Mouse (Mus musculus) erythroblast, adult 5-6 weeks (primary cell): ENCODE results near the gene Nktr. TPM values are rescaled to one million over a fixed set of nuclear protein-coding genes. Genes with fewer than 3 reads are reported as not detected.

Source experiments
- ATAC-seq: replicated peaks from 2 replicates; pipeline ENCODE4 v1.8.0; 2016; ENCODE audit warnings: moderate number of reproducible peaks, mild to moderate bottlenecking, moderate TSS enrichment, inconsistent platforms; ENCODE audit not compliant: poor library complexity, low FRiP score, severe bottlenecking
- total RNA-seq, 2 experiments: library from RNA; stranded (forward) in 1 of 2; stranded (reverse) in 1 of 2; fragments of 150-400 nt in 1 of 2; fragments of 200-764, 138-1000 nt in 1 of 2; gene quantifications; 2 replicates each; pipeline versions ENCODE4 v1.2.3 to v1.2.4; 2015 to 2017; ENCODE audit warnings: low replicate concordance in 2 of 2

Nktr gene
- total RNA-seq, 2 experiments from 2014 or later = 59.0 to 81.6 TPM

DNA sequence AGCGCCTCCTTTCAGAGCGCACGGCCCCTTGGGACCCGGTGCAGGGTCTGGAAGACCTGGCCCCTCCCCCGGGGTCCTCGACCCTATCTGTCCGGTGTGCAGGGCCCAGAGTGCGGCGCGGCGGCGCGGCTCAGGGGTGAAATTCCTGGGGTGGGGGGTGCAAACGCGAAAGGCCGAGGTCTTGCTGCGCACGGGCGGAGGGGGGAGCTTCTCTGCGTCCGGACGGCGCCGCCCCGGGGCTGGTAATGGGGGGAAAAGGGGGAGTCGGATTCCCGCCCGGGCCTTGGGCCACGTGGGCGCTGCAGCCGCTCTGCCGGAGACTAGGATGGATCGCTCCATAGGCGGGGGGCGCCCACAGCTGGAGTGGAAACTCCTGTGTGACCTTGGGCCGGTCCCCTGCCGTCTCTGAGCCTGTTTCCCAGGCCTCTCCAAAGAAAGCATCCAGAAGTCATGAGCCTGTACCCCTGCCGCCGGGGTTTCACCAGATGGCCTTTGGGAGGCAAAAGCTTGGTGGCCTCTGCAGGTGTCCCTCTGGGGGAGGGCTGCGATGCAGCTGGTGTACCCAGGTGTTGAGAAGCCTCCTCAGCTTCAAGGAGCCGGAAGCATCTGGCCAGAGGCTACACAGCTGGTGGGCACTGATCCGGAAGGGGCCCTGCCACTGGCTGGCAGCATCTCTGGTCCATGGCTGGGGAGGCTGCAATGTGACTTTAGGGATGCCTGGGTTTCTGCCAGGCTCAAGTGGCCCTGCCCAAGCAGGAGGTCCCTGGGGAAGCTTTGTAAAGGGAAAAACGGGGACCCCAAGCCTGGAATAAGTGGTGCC lies 41.5 kb downstream of the Nktr start:
- ATAC-seq = no peak

- ATAC-seq = no peak
Observed at GRCm38 (mm10) chr9:121761091-121761665, 42.2 kb downstream of the Nktr start.

DNA sequence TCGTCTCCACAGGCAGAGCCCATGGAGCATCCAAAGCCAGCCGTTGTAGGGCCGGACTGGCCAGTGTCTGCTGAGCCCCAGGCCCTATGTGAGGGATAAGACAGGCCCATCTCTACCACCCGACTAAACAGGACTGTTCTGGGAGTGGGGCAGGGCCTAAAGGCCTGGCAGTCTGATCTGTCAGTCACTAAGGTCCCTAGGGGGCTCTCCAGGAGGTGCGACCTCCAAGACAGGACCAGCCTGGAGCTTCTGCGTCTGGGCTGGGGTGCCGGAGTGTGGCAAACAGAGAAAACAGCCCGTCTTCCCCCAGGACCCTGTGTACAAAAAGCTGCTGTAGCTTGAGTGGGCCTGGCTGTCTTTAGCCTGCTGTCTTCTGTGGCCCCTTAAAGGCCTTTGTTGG lies 42.8 kb downstream of the Nktr start:
- no peak for ATAC-seq

DNA sequence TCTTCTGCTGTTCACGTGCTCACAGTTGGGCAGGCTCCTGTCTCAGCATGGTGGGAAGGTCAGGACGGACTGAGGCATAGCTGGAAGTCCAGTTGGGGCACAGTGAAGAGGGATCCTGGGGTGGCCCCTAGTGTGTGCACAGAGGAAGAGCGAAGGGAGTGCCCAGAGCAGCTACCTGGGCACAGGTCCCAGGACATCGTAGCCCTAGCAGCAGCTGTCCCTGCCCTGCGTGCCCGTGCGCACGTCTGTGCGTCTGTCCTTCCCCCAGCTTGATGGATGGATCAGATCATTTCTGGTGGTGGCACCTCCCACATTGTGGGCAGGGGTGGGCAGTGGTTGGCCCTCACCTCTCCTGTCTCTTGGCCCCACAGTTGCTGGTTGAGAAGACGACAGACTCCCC lies 43.3 kb downstream of the Nktr start:
- ATAC-seq = no peak

DNA sequence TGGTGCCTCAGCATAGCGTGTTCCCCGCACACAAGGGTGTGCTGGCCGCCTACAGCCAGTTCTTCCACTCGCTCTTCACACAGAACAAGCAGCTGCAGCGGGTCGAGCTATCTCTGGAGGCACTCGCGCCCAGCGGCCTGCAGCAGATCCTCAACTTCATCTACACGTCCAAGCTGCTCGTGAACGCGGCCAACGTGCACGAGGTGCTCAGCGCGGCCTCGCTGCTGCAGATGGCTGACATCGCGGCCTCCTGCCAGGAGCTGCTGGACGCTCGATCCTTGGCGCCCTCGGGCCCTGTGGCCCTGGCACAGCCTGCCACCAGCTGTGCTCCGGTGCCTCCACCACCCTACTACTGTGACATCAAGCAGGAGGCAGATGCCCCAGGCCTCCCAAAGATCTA lies 43.8 kb downstream of the Nktr start:
- ATAC-seq = no peak

DNA sequence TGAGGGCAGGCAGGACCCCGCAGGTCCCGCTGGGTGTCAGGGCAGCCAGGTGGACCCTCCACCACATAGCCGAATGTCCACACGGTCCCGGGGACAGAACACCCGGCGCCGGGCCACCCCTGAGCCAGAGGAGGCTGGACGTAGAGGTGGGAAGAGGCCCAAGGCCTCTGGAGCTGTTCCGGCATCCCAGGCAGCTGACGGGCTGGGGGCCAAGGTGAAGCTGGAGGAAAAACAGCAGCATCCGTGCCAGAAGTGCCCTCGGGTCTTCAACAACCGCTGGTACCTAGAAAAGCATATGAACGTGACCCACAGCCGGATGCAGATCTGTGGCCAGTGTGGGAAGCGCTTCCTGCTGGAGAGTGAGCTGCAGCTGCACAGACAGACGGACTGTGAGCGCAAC lies 44.7 kb downstream of the Nktr start:
- ATAC-seq = no peak

DNA sequence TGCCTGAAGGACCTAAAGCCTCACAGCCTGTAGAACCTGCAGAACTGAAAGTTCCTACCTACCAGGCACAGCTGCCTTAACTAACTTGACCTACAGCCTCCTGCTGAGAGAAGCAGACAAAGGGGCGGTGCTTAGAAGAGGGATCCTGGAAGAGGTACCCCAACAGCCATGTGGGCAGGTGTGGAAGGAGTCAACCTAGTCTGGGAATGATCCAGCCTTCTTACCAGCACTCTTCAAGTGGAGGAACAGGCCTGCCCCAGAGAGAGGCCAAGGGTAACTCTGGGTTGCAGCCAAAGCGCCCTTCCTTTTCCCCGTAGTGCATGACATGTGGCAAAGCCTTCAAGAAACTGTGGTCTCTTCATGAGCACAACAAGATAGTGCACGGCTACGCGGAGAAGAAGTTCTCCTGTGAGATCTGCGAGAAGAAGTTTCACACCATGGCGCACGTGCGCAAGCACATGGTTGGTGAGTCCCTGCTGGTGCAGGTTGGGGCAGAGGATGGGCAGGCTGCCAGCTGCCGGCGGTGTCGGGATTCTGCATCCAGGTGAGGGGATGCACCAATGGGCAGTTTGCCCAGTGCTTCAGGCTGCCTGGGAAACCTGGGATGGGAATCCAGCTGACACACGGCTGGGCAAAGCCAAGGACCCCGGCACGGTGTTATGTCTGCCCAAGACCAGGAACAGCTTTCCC lies 46.3 kb downstream of the Nktr start:
- ATAC-seq = no peak

GRCm38 (mm10) chr9:121772412-121772811 lies 53.4 kb downstream of the Nktr start:
- ATAC-seq = no peak

GRCm38 (mm10) chr9:121775951-121776350 lies 57.0 kb downstream of the Nktr start:
- ATAC-seq = no peak

GRCm38 (mm10) chr9:121776511-121776910 lies 57.5 kb downstream of the Nktr start:
- no peak for ATAC-seq

DNA sequence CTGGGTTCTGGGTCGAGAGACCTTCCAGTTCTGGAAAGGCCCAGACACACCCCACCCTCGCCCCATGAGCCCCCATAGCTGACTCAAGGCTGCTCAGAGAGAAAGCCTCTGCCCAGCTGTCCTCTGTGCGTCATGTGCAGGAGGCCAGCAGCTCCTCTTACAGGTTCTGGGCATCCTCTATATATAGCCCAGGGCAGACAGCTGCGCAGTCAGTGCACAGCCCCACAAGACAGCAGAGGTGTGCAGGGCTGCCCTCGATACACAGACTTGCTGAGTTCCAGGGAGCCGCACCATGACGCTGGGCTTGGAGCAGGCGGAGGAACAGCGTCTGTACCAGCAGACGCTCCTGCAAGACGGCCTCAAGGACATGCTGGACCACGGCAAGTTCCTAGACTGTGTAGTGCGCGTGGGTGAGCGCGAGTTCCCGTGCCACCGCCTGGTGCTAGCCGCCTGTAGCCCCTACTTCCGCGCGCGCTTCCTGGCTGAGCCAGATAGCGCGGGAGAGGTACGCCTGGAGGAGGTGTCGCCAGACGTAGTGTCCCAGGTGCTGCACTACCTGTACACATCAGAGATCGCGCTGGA lies 58.6 kb downstream of the Nktr start, which contains the start of gene Klhl40:
Gene Klhl40 (plus strand): TSS at position 124 of the 582 bp plus-strand sequence.
- ATAC-seq = no peak

- ATAC-seq = no peak
Observed at GRCm38 (mm10) chr9:121778066-121778624, 59.2 kb downstream of the Nktr start.

DNA sequence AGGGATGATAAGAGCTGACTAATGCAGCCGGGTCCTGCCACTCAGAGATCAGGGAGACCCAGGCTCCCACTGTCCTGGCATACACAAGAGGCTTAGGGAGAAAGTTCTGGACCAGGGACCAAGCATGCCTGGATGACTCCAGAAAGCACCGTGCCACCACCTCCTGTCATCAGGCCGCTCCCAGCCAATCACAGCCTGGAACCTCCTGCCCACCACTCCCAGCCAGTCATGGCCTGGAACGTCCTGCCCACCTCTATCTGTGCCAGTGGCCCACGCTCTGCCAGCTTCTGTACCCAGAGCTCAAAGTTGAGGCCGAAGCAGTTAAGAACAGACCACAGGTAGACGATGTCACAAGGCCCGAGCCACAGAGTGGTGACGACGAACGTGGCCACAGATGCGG lies 65.8 kb downstream of the Nktr start:
- no peak for ATAC-seq

- ATAC-seq = 0 out of 2 replicates have a peak, but pooled peaks have one; percentile 1
Observed at GRCm38 (mm10) chr9:121785261-121785660, 66.3 kb downstream of the Nktr start.

DNA sequence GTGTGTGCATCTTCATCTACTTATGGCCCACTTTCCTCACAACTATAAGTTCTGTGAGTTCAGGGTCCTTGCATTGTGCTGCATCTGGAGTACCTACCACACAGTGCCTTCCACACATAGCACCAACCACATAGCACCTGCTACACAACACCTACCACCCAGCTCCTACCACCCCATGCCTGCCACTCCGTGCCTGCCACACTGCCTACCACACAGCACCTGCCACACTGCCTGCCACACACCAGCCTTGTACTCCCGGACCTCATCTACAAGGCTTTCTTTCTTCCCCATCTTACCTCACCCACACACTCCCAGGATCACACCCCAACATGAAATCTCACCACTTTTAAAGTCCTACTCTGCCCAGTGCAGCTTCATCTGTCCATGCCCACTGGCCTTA lies 67.4 kb downstream of the Nktr start:
- ATAC-seq = no peak

DNA sequence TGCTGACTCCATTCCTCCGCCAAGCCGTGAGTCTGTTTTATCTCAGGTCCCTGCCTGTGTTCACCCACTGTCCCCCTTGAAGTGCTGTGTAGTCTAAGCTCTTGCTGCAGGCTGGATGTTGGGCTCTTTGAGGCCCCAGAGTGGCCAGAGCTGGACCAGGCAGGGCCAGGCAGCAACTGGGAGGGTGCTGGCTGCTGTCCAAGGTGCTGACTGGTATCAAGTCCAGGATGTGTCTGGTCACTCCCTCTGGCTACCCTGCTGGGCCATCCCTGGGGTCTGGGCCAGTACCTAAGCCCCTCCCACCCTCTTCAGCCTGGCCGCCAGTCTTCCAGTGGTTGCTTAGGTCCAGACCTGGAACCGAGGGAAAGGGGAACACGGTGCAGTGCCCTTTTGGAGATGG lies 72.2 kb downstream of the Nktr start:
- ATAC-seq = no peak

DNA sequence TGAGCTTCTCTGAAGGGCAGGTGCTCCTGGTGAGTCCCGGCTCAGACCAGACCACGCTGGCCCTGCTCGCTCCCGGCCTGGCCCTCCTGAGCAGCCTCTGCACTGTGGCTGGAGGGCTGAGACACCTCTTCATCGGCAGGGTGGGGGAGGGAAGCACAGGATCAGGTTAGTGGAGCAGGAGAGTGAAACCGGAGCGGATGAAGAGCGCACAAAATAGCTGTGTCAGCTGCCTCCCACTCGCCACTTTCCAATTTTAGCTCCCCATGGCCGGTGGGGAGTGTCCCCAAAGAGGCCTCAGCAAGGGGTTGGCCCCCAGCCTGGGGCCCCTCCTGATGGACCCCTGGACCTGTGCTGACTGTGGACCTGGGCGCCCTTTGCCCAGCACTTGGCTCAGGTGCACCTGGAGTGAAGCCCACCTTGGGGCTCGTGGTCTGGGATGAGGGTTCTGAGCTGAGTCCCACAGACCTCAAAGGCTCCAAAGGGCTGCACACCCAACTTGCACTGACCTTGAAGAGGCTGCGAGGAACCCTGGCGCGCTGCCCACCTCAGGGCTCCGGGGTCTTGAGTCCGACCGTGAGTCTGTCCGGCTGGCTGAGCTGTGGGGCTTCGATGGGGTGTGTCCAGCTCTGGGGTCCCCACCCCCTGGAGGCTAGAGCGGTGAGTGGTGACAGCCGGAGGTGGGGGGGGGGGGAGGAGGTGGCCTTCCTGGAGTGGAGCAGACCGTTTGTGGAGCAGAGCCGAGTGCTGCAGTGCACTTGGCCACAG lies 73.0 kb downstream of the Nktr start, which contains the start of gene Hhatl:
Gene Hhatl (minus strand): TSS at position 751 of the 765 bp plus-strand sequence.
- ATAC-seq = no peak

GRCm38 (mm10) chr9:121794972-121795539 lies 76.1 kb downstream of the Nktr start:
- ATAC-seq = no peak

DNA sequence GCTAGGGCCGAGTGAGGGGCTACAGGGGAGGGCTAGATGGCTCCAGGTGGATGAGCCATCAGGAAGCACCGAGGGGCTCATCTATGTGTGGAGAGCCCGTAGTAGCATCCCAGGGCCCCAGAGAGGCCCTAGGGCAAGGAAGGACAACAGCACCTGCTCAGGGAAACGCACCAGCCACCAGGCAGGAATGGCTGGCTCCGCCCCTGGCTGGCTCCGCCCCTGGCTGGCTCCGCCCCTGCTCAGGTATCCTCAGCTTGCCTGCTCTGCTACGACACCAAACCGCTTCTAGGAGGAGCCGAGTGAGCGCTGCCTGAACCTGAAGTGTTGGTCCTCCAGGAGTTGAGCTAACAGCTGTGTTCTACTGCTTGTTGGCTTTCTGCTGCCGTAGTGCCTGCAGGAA lies 78.8 kb downstream of the Nktr start:
- ATAC-seq = no peak
